Mouse (Mus musculus): ENCODE results near the gene Schip1. TPM values are rescaled to one million over a fixed set of nuclear protein-coding genes. Genes with fewer than 3 reads are reported as not detected.

Gene Schip1
- polyA plus RNA-seq, 1 experiment from 2014 or later = 29.7 TPM

- 0 out of 2 replicates have a peak overlapping the region, but pooled peaks have one; percentile 44 for H3K27ac ChIP-seq (ENCODE audit: low read length)
Measured at GRCm38 (mm10) chr3:68576948-68577347, 512.3 kb downstream of the Schip1 start.

GRCm38 (mm10) chr3:68581591-68581990, 517.0 kb downstream of the Schip1 start:
- Histone ChIP-seq H3K4me3 (ENCODE audit: low read length) (no peak overlapping the region), H3K27me3 (replicated peaks; ENCODE audit: control insufficient read depth, insufficient read depth, low read length) (no peaks in the 10 kb centered on the region), H3K27ac (ENCODE audit: low read length) (no peak overlapping the region), H3K4me1 (ENCODE audit: control insufficient read depth, insufficient read depth, low read length) (peaks cover 26% of the 10 kb centered on the region), H3K9me3 (ENCODE audit: control insufficient read depth, low read length) (no peaks in the 10 kb centered on the region), H3K4me2 (ENCODE audit: low read depth, low read length) (no peak overlapping the region), H3K36me3 (ENCODE audit: control insufficient read depth, insufficient read depth, low read length) (no peaks in the 10 kb centered on the region), H3K9ac (ENCODE audit: low read depth, low read length) (no peak overlapping the region)
- ATAC-seq = 0 out of 2 replicates have a peak, but pooled peaks have one; percentile 17
- 67% methylated on average over 13 of the region's 13 CpGs for WGBS

More at GRCm38 (mm10) chr3:68576948-68577347, 512.3 kb downstream of the Schip1 start:
- Histone ChIP-seq H3K4me2 (ENCODE audit: low read depth, low read length) (no peak overlapping the region), H3K9ac (ENCODE audit: low read depth, low read length) (no peak overlapping the region), H3K27me3 (replicated peaks; ENCODE audit: control insufficient read depth, insufficient read depth, low read length) (no peaks in the 10 kb centered on the region), H3K4me3 (ENCODE audit: low read length) (no peak overlapping the region), H3K4me1 (ENCODE audit: control insufficient read depth, insufficient read depth, low read length) (peaks cover 22% of the 10 kb centered on the region), H3K36me3 (ENCODE audit: control insufficient read depth, insufficient read depth, low read length) (no peaks in the 10 kb centered on the region), H3K9me3 (ENCODE audit: control insufficient read depth, low read length) (no peaks in the 10 kb centered on the region)
- ATAC-seq = no peak
- WGBS = 47% methylated on average over 5 of the region's 5 CpGs

- no peaks in the 10 kb centered on the region for H3K9me3 ChIP-seq (ENCODE audit: control insufficient read depth, low read length)
- no peaks in the 10 kb centered on the region for H3K36me3 ChIP-seq (ENCODE audit: control insufficient read depth, insufficient read depth, low read length)
- no peaks in the 10 kb centered on the region for H3K27me3 ChIP-seq (replicated peaks; ENCODE audit: control insufficient read depth, insufficient read depth, low read length)
- H3K27ac ChIP-seq (ENCODE audit: low read length) = peak overlapping the region; percentile 76
- peak; percentile 21; the same call in 1 of the 2 replicates for ATAC-seq
- peaks cover 27% of the 10 kb centered on the region for H3K4me1 ChIP-seq (ENCODE audit: control insufficient read depth, insufficient read depth, low read length)
- H3K9ac ChIP-seq (ENCODE audit: low read depth, low read length) = 0 out of 2 replicates have a peak overlapping the region, but pooled peaks have one; percentile 17
- H3K4me2 ChIP-seq (ENCODE audit: low read depth, low read length) = no peak overlapping the region
- no peak overlapping the region for H3K4me3 ChIP-seq (ENCODE audit: low read length)
- WGBS = 72% methylated on average over 12 of the region's 12 CpGs
Measured at GRCm38 (mm10) chr3:68582103-68582740, 517.6 kb downstream of the Schip1 start.

- peak; percentile 45 for ATAC-seq
- H3K27ac ChIP-seq (ENCODE audit: low read length) = peak overlapping the region; percentile 76
- 0 out of 2 replicates have a peak overlapping the region, but pooled peaks have one; percentile 17 for H3K9ac ChIP-seq (ENCODE audit: low read depth, low read length)
- no peaks in the 10 kb centered on the region for H3K9me3 ChIP-seq (ENCODE audit: control insufficient read depth, low read length)
- H3K4me2 ChIP-seq (ENCODE audit: low read depth, low read length) = peak overlapping the region; percentile 23; the same call in 1 of the 2 replicates
- H3K4me3 ChIP-seq (ENCODE audit: low read length) = no peak overlapping the region
- H3K4me1 ChIP-seq (ENCODE audit: control insufficient read depth, insufficient read depth, low read length) = peaks cover 31% of the 10 kb centered on the region
- WGBS = 19% methylated on average over 14 of the region's 14 CpGs
- H3K36me3 ChIP-seq (ENCODE audit: control insufficient read depth, insufficient read depth, low read length) = no peaks in the 10 kb centered on the region
- H3K27me3 ChIP-seq (replicated peaks; ENCODE audit: control insufficient read depth, insufficient read depth, low read length) = no peaks in the 10 kb centered on the region
Measured at GRCm38 (mm10) chr3:68583031-68583693, 518.6 kb downstream of the Schip1 start.

GRCm38 (mm10) chr3:68583771-68584511, 519.3 kb downstream of the Schip1 start:
- ATAC-seq = no peak

GRCm38 (mm10) chr3:68585213-68585612, 520.6 kb downstream of the Schip1 start:
- no peak overlapping the region for H3K4me2 ChIP-seq (ENCODE audit: low read depth, low read length)
- H3K9me3 ChIP-seq (ENCODE audit: control insufficient read depth, low read length) = no peaks in the 10 kb centered on the region
- 74% methylated on average over 4 of the region's 4 CpGs for WGBS
- no peak for ATAC-seq
- no peaks in the 10 kb centered on the region for H3K36me3 ChIP-seq (ENCODE audit: control insufficient read depth, insufficient read depth, low read length)
- peaks cover 31% of the 10 kb centered on the region for H3K4me1 ChIP-seq (ENCODE audit: control insufficient read depth, insufficient read depth, low read length)
- H3K27ac ChIP-seq (ENCODE audit: low read length) = no peak overlapping the region
- no peaks in the 10 kb centered on the region for H3K27me3 ChIP-seq (replicated peaks; ENCODE audit: control insufficient read depth, insufficient read depth, low read length)
- H3K4me3 ChIP-seq (ENCODE audit: low read length) = no peak overlapping the region
- H3K9ac ChIP-seq (ENCODE audit: low read depth, low read length) = no peak overlapping the region

More at GRCm38 (mm10) chr3:68583771-68584511, 519.3 kb downstream of the Schip1 start:
- Histone ChIP-seq H3K4me3 (ENCODE audit: low read length) (no peak overlapping the region), H3K27me3 (replicated peaks; ENCODE audit: control insufficient read depth, insufficient read depth, low read length) (no peaks in the 10 kb centered on the region), H3K4me1 (ENCODE audit: control insufficient read depth, insufficient read depth, low read length) (peaks cover 31% of the 10 kb centered on the region), H3K4me2 (ENCODE audit: low read depth, low read length) (peak overlapping the region; percentile 23; the same call in 1 of the 2 replicates), H3K36me3 (ENCODE audit: control insufficient read depth, insufficient read depth, low read length) (no peaks in the 10 kb centered on the region), H3K27ac (ENCODE audit: low read length) (peak overlapping the region; percentile 76), H3K9ac (ENCODE audit: low read depth, low read length) (no peak overlapping the region), H3K9me3 (ENCODE audit: control insufficient read depth, low read length) (no peaks in the 10 kb centered on the region)
- WGBS = 46% methylated on average over 14 of the region's 14 CpGs

GRCm38 (mm10) chr3:68586646-68587064, 522.1 kb downstream of the Schip1 start:
- H3K4me2 ChIP-seq (ENCODE audit: low read depth, low read length) = 0 out of 2 replicates have a peak overlapping the region, but pooled peaks have one; percentile 1
- ATAC-seq = no peak
- H3K36me3 ChIP-seq (ENCODE audit: control insufficient read depth, insufficient read depth, low read length) = no peaks in the 10 kb centered on the region
- no peak overlapping the region for H3K9ac ChIP-seq (ENCODE audit: low read depth, low read length)
- no peak overlapping the region for H3K27ac ChIP-seq (ENCODE audit: low read length)
- 29% methylated on average over 9 of the region's 9 CpGs for WGBS
- no peak overlapping the region for H3K4me3 ChIP-seq (ENCODE audit: low read length)
- no peaks in the 10 kb centered on the region for H3K27me3 ChIP-seq (replicated peaks; ENCODE audit: control insufficient read depth, insufficient read depth, low read length)
- H3K9me3 ChIP-seq (ENCODE audit: control insufficient read depth, low read length) = no peaks in the 10 kb centered on the region
- peaks cover 31% of the 10 kb centered on the region for H3K4me1 ChIP-seq (ENCODE audit: control insufficient read depth, insufficient read depth, low read length)

- Histone ChIP-seq H3K9me3 (ENCODE audit: control insufficient read depth, low read length) (no peaks in the 10 kb centered on the region), H3K36me3 (ENCODE audit: control insufficient read depth, insufficient read depth, low read length) (no peaks in the 10 kb centered on the region), H3K27ac (ENCODE audit: low read length) (no peak overlapping the region), H3K4me1 (ENCODE audit: control insufficient read depth, insufficient read depth, low read length) (peaks cover 26% of the 10 kb centered on the region), H3K4me3 (ENCODE audit: low read length) (no peak overlapping the region), H3K4me2 (ENCODE audit: low read depth, low read length) (no peak overlapping the region), H3K27me3 (replicated peaks; ENCODE audit: control insufficient read depth, insufficient read depth, low read length) (no peaks in the 10 kb centered on the region), H3K9ac (ENCODE audit: low read depth, low read length) (no peak overlapping the region)
- WGBS = 63% methylated on average over 10 of the region's 10 CpGs
- ATAC-seq = no peak
Measured at GRCm38 (mm10) chr3:68587567-68588245, 523.1 kb downstream of the Schip1 start.

Measured in intestine, embryonic 16.5 days (tissue).